Mouse (Mus musculus) forebrain, embryonic 14.5 days (tissue): ENCODE measurements at regions not wholly inside any gene's neighbourhood (a gene's known extent, or its start where the extent isn't known, plus 50 kb on each side); places are given as distances from the start of the nearest gene placed in this dataset.

Experiments used
- ATAC-seq: fragments of 200-750 bp; cut with Nextera tagmentation; 2 replicates; pipeline ENCODE4 v1.8.0; 2017; ENCODE audit warnings: mild to moderate bottlenecking, moderate library complexity
- DNase-seq: peaks from one replicate; pipeline ENCODE4 v3.0.0-alpha.2; 2015; ENCODE audit warnings: low spot score
- H3K27ac ChIP-seq: fragments of 300-500 bp; sonication (generic); 2 replicates; pipeline ENCODE4 v1.5.1; 2014; ENCODE audit warnings: low read depth, mild to moderate bottlenecking, control low read depth, low read length, moderate library complexity
- H3K27me3 ChIP-seq: fragments of 300-500 bp; sonication (generic); replicated peaks from 2 replicates; pipeline ENCODE4 v1.6.1; 2014; ENCODE audit warnings: low read length, control low read depth, mixed read lengths; ENCODE audit not compliant: control insufficient read depth, insufficient read depth
- H3K36me3 ChIP-seq: fragments of 300-500 bp; sonication (generic); 2 replicates; pipeline ENCODE4 v1.6.1; 2014; ENCODE audit warnings: low read length, control low read depth; ENCODE audit not compliant: control insufficient read depth, insufficient read depth
- H3K4me1 ChIP-seq: fragments of 300-500 bp; sonication (generic); 2 replicates; pipeline ENCODE4 v1.6.1; 2014; ENCODE audit warnings: antibody characterized with exemption, low read length, control low read depth; ENCODE audit not compliant: control insufficient read depth, insufficient read depth
- H3K4me2 ChIP-seq: fragments of 300-500 bp; sonication (generic); 2 replicates; pipeline ENCODE4 v1.6.1; 2014; ENCODE audit warnings: mild to moderate bottlenecking, control low read depth, low read length
- H3K4me3 ChIP-seq: fragments of 300-500 bp; sonication (generic); 2 replicates; pipeline ENCODE4 v1.5.1; 2014; ENCODE audit warnings: low read depth, low read length, control low read depth
- H3K9ac ChIP-seq: fragments of 300-500 bp; sonication (generic); 2 replicates; pipeline ENCODE4 v1.6.1; 2014; ENCODE audit warnings: mild to moderate bottlenecking, low read length, control low read depth, moderate library complexity
- H3K9me3 ChIP-seq: fragments of 300-500 bp; sonication (generic); replicated peaks from 2 replicates; pipeline ENCODE4 v1.6.1; 2016; ENCODE audit warnings: low read length, control low read depth, mixed read lengths; ENCODE audit not compliant: control insufficient read depth
- WGBS: fragments of 180-500 bp; shearing (Covaris S2); extraction: QIAGEN DNeasy Blood & Tissue Kit; methylation state at CpG from one replicate; pipeline ENCODE4 v1.1.7; 2014; 5-methylcytosine and 5-hydroxymethylcytosine counted together

- WGBS = under 1% methylated on average over 3 of the region's 3 CpGs
- H3K4me2 ChIP-seq = peak overlapping the region; percentile 57
- peaks cover 8% of the 10 kb centered on the region; the same call in 1 of the 2 replicates for H3K4me1 ChIP-seq
- H3K4me3 ChIP-seq = peak overlapping the region; percentile 30
- no peak for ATAC-seq
- no peaks in the 10 kb centered on the region; the same call in 1 of the 2 replicates for H3K9me3 ChIP-seq
- DNase-seq = peak; percentile 58
- no peaks in the 10 kb centered on the region for H3K27me3 ChIP-seq
- peak overlapping the region; percentile 98 for H3K27ac ChIP-seq
- no peaks in the 10 kb centered on the region for H3K36me3 ChIP-seq
- H3K9ac ChIP-seq = peak overlapping the region; percentile 66; the same call in 1 of the 2 replicates
Observed at GRCm38 (mm10) chr14:31934771-31935170, 94.0 kb upstream of the Galnt15 start.

- H3K4me2 ChIP-seq = no peak overlapping the region
- no peak overlapping the region for H3K9ac ChIP-seq
- H3K27me3 ChIP-seq = no peaks in the 10 kb centered on the region
- H3K4me3 ChIP-seq = no peak overlapping the region
- H3K4me1 ChIP-seq = peaks cover 8% of the 10 kb centered on the region; the same call in 1 of the 2 replicates
- WGBS = 50% methylated on average over 3 of the region's 3 CpGs
- H3K36me3 ChIP-seq = no peaks in the 10 kb centered on the region
- DNase-seq = no peak
- no peaks in the 10 kb centered on the region; the same call in 1 of the 2 replicates for H3K9me3 ChIP-seq
- peak overlapping the region; percentile 44; the same call in 1 of the 2 replicates for H3K27ac ChIP-seq
- ATAC-seq = no peak
Observed at GRCm38 (mm10) chr14:31935411-31935810, 93.4 kb upstream of the Galnt15 start.

- H3K4me3 ChIP-seq = no peak overlapping the region
- DNase-seq (no peak), ATAC-seq (no peak)
- no peak overlapping the region for H3K4me2 ChIP-seq
- WGBS = 73% methylated on average over 3 of the region's 3 CpGs
- H3K9ac ChIP-seq = no peak overlapping the region
- H3K9me3 ChIP-seq = no peaks in the 10 kb centered on the region; the same call in 1 of the 2 replicates
- no peaks in the 10 kb centered on the region for H3K27me3 ChIP-seq
- no peaks in the 10 kb centered on the region for H3K36me3 ChIP-seq
- no peak overlapping the region for H3K27ac ChIP-seq
- peaks cover 8% of the 10 kb centered on the region; the same call in 1 of the 2 replicates for H3K4me1 ChIP-seq
Observed at GRCm38 (mm10) chr14:31936581-31936980, 92.2 kb upstream of the Galnt15 start.

GRCm38 (mm10) chr14:31940900-31941299 lies 87.9 kb upstream of the Galnt15 start:
- WGBS = 88% methylated on average over 6 of the region's 6 CpGs
- Histone ChIP-seq H3K36me3 (no peaks in the 10 kb centered on the region), H3K4me3 (no peak overlapping the region), H3K9me3 (no peaks in the 10 kb centered on the region; the same call in 1 of the 2 replicates), H3K27me3 (no peaks in the 10 kb centered on the region), H3K9ac (no peak overlapping the region), H3K4me2 (no peak overlapping the region), H3K27ac (no peak overlapping the region), H3K4me1 (no peaks in the 10 kb centered on the region; the same call in 1 of the 2 replicates)
- ATAC-seq (no peak), DNase-seq (no peak)

- 66% methylated on average over 3 of the region's 3 CpGs for WGBS
- Histone ChIP-seq H3K27me3 (no peaks in the 10 kb centered on the region), H3K4me3 (no peak overlapping the region), H3K4me1 (peaks cover 2% of the 10 kb centered on the region; the same call in 1 of the 2 replicates), H3K27ac (no peak overlapping the region), H3K9ac (no peak overlapping the region), H3K9me3 (no peaks in the 10 kb centered on the region; the same call in 1 of the 2 replicates), H3K36me3 (no peaks in the 10 kb centered on the region), H3K4me2 (no peak overlapping the region)
- no peak for DNase-seq
- ATAC-seq = peak; percentile 37; the same call in 1 of the 2 replicates
Observed at GRCm38 (mm10) chr14:31942266-31942960, 86.4 kb upstream of the Galnt15 start.

- Histone ChIP-seq H3K9me3 (no peaks in the 10 kb centered on the region), H3K4me3 (no peak overlapping the region), H3K4me2 (no peak overlapping the region), H3K27me3 (no peaks in the 10 kb centered on the region), H3K4me1 (peaks cover 4% of the 10 kb centered on the region; the same call in 1 of the 2 replicates), H3K9ac (no peak overlapping the region), H3K27ac (no peak overlapping the region), H3K36me3 (no peaks in the 10 kb centered on the region)
- DNase-seq = no peak
- 65% methylated on average over 6 of the region's 6 CpGs for WGBS
- no peak for ATAC-seq
Observed at GRCm38 (mm10) chr14:31944682-31945081, 84.1 kb upstream of the Galnt15 start.

- Histone ChIP-seq H3K36me3 (no peaks in the 10 kb centered on the region), H3K9me3 (no peaks in the 10 kb centered on the region), H3K9ac (no peak overlapping the region), H3K4me3 (no peak overlapping the region), H3K4me2 (no peak overlapping the region), H3K27ac (no peak overlapping the region), H3K4me1 (peaks cover 4% of the 10 kb centered on the region; the same call in 1 of the 2 replicates), H3K27me3 (no peaks in the 10 kb centered on the region)
- ATAC-seq (no peak), DNase-seq (peak; percentile 45)
- 55% methylated on average over 7 of the region's 7 CpGs for WGBS
Observed at GRCm38 (mm10) chr14:31945125-31945524, 83.7 kb upstream of the Galnt15 start.

GRCm38 (mm10) chr14:31946032-31946431 lies 82.8 kb upstream of the Galnt15 start:
- H3K36me3 ChIP-seq = no peaks in the 10 kb centered on the region
- no peak overlapping the region for H3K27ac ChIP-seq
- ATAC-seq (peak; percentile 68), DNase-seq (peak; percentile 66)
- H3K9me3 ChIP-seq = no peaks in the 10 kb centered on the region
- H3K4me2 ChIP-seq = no peak overlapping the region
- H3K9ac ChIP-seq = no peak overlapping the region
- no peaks in the 10 kb centered on the region for H3K27me3 ChIP-seq
- H3K4me1 ChIP-seq = peaks cover 4% of the 10 kb centered on the region; the same call in 1 of the 2 replicates
- WGBS = 0% methylated on average over 1 of the region's 1 CpGs
- no peak overlapping the region for H3K4me3 ChIP-seq

- Histone ChIP-seq H3K27ac (peak overlapping the region; percentile 0; the same call in 1 of the 2 replicates), H3K4me3 (no peak overlapping the region), H3K4me2 (no peak overlapping the region), H3K36me3 (no peaks in the 10 kb centered on the region), H3K9me3 (no peaks in the 10 kb centered on the region), H3K9ac (no peak overlapping the region), H3K4me1 (peaks cover 4% of the 10 kb centered on the region; the same call in 1 of the 2 replicates), H3K27me3 (no peaks in the 10 kb centered on the region)
- ATAC-seq = no peak
- DNase-seq = no peak
- 15% methylated on average over 7 of the region's 7 CpGs for WGBS
Observed at GRCm38 (mm10) chr14:31947246-31947645, 81.5 kb upstream of the Galnt15 start.
